Mouse (Mus musculus): ENCODE measurements around the gene Pkib. TPM values are rescaled to one million over a fixed set of nuclear protein-coding genes. Genes with fewer than 3 reads are reported as not detected.
A peak's percentile ranks its signal among the peaks of the same experiment; 100 is the strongest.

The Pkib gene
- polyA plus RNA-seq, 1 experiment from 2014 or later, result 7.2 TPM

DNA sequence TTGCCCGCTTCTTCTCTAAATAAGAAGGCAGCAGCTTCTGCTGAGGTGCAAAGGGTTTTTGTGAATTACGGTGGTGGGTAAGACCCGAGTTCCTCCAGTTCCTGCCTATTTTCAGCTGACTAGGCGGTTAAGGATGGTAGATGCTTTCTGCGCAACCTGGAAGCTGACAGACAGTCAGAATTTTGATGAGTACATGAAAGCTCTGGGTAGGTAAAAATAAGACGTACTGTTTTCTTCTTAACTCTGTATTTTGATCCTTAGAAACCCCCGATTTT, 153.0 kb downstream of the Pkib start, which contains the start of gene Fabp7:
Fabp7 (plus strand) TSS at position 6 of the 275 bp plus-strand sequence.
- Histone ChIP-seq H3K4me3 (ENCODE audit: low read length) (peak within 1 kb of the TSS; percentile 33), H3K27ac (ENCODE audit: low read depth, low read length) (peak within 1 kb of the TSS; percentile 88), H3K9me3 (ENCODE audit: control insufficient read depth, low read length) (no peaks in the 10 kb centered on the region), H3K36me3 (ENCODE audit: control insufficient read depth, insufficient read depth, low read length) (no peaks in the 10 kb centered on the region), H3K27me3 (replicated peaks; ENCODE audit: control insufficient read depth, insufficient read depth, low read length) (no peaks in the 10 kb centered on the region), H3K4me2 (ENCODE audit: low read length) (peak within 1 kb of the TSS; percentile 56), H3K9ac (ENCODE audit: low read depth, low read length) (peak within 1 kb of the TSS; percentile 39), H3K4me1 (ENCODE audit: control insufficient read depth, insufficient read depth, low read depth, low read length) (peaks cover 7% of the 10 kb centered on the region)
- no peak for ATAC-seq
- WGBS, result 4% methylated on average over 7 of the region's 7 CpGs

- Histone ChIP-seq H3K9me3 (ENCODE audit: control insufficient read depth, low read length) (no peaks in the 10 kb centered on the region), H3K4me1 (ENCODE audit: control insufficient read depth, insufficient read depth, low read depth, low read length) (peaks cover 7% of the 10 kb centered on the region), H3K27me3 (replicated peaks; ENCODE audit: control insufficient read depth, insufficient read depth, low read length) (no peaks in the 10 kb centered on the region), H3K4me3 (ENCODE audit: low read length) (peak overlapping the region; percentile 33), H3K27ac (ENCODE audit: low read depth, low read length) (peak overlapping the region; percentile 73), H3K36me3 (ENCODE audit: control insufficient read depth, insufficient read depth, low read length) (no peaks in the 10 kb centered on the region), H3K4me2 (ENCODE audit: low read length) (peak overlapping the region; percentile 56), H3K9ac (ENCODE audit: low read depth, low read length) (peak overlapping the region; percentile 39)
- no peak for ATAC-seq
- WGBS, result 6% methylated on average over 2 of the region's 2 CpGs
These were observed 153.8 kb downstream of the Pkib start for GRCm38 (mm10) chr10:57785552-57785951.

Other genes starting within 250 kb of the Pkib start
- gene Hsf2, start 145.6 kb upstream of the Pkib start, polyA plus RNA-seq (2015; fragmentation: Nextera tagmentation; extraction: Ambion mirVana), result 35.6 and 43.2 TPM in 2 replicates
- gene Serinc1, start 99.5 kb upstream of the Pkib start, polyA plus RNA-seq (2015; fragmentation: Nextera tagmentation; extraction: Ambion mirVana), result 436 and 461 TPM in 2 replicates
- gene Fabp7, start 152.9 kb downstream of the Pkib start, polyA plus RNA-seq (2015; fragmentation: Nextera tagmentation; extraction: Ambion mirVana), result 2,193 and 2,866 TPM in 2 replicates
- 36.7 and 41.4 TPM in 2 replicates for gene Smpdl3a, start 162.4 kb downstream of the Pkib start, polyA plus RNA-seq (2015; fragmentation: Nextera tagmentation; extraction: Ambion mirVana)

Data from hindbrain, embryonic 16.5 days (tissue).